Mouse (Mus musculus) layer of hippocampus, adult 18-20 months (tissue): Measurements from ENCODE around the gene Zdhhc12. TPM values are rescaled to one million over a fixed set of nuclear protein-coding genes. Genes with fewer than 3 reads are reported as not detected.

ENCODE experiments used
- DNase-seq, 2 experiments: peaks; one replicate each; pipeline ENCODE4 v3.0.0; 2022; ENCODE audit warnings: low spot score in 2 of 2
- total RNA-seq, 2 experiments: library from RNA; stranded (reverse); gene quantifications; 2 replicates each; pipeline ENCODE4 v1.2.3; 2021

Gene Zdhhc12
- total RNA-seq, 2 experiments from 2014 or later = 7.9 to 10.5 TPM

- peak in 1 of 2 experiments; percentile 62 for DNase-seq
Observed at GRCm38 (mm10) chr2:30106364-30106763, 12.9 kb upstream of the Zdhhc12 start.

- DNase-seq = no peak
Observed at GRCm38 (mm10) chr2:30100214-30100613, 6.8 kb upstream of the Zdhhc12 start.

- no peak for DNase-seq
Observed at GRCm38 (mm10) chr2:30095882-30096527, 2.6 kb upstream of the Zdhhc12 start.

- DNase-seq = no peak
Observed at GRCm38 (mm10) chr2:30094208-30094588, 750 bp upstream of the Zdhhc12 start.

- DNase-seq = no peak
Observed at GRCm38 (mm10) chr2:30092280-30092918, 1.0 kb downstream of the Zdhhc12 start.

GRCm38 (mm10) chr2:30091521-30091920 is 1.9 kb downstream of the Zdhhc12 start:
- DNase-seq = no peak

- DNase-seq = no peak
Observed at GRCm38 (mm10) chr2:30087310-30087709, 6.1 kb downstream of the Zdhhc12 start.

- no peak for DNase-seq
Observed at GRCm38 (mm10) chr2:30084632-30085031, 8.8 kb downstream of the Zdhhc12 start.

- no peak for DNase-seq
Observed at GRCm38 (mm10) chr2:30084113-30084512, 9.3 kb downstream of the Zdhhc12 start.

GRCm38 (mm10) chr2:30080181-30080800 is 13.2 kb downstream of the Zdhhc12 start:
- no peak for DNase-seq

GRCm38 (mm10) chr2:30078760-30079159 is 14.7 kb downstream of the Zdhhc12 start:
- DNase-seq = no peak

- no peak for DNase-seq
Observed at GRCm38 (mm10) chr2:30078349-30078712, 15.1 kb downstream of the Zdhhc12 start.

GRCm38 (mm10) chr2:30077502-30078348 is 15.7 kb downstream of the Zdhhc12 start, which contains the start of gene Pkn3:
TSS of gene Pkn3 (plus strand) at chr2:30077684.
- peak; percentile 69 to 80 for DNase-seq

- no peak for DNase-seq
Observed at GRCm38 (mm10) chr2:30076959-30077358, 16.5 kb downstream of the Zdhhc12 start.

GRCm38 (mm10) chr2:30076439-30076838 is 17.0 kb downstream of the Zdhhc12 start:
- no peak for DNase-seq

GRCm38 (mm10) chr2:30075625-30076024 is 17.8 kb downstream of the Zdhhc12 start:
- DNase-seq = no peak

GRCm38 (mm10) chr2:30073285-30073684 is 20.2 kb downstream of the Zdhhc12 start:
- DNase-seq = no peak

- DNase-seq = no peak
Observed at GRCm38 (mm10) chr2:30072875-30073274, 20.6 kb downstream of the Zdhhc12 start.

GRCm38 (mm10) chr2:30067962-30068361 is 25.5 kb downstream of the Zdhhc12 start:
- no peak for DNase-seq

- peak; percentile 30 to 39 for DNase-seq
Observed at GRCm38 (mm10) chr2:30067031-30067888, 26.2 kb downstream of the Zdhhc12 start.
